Mouse (Mus musculus): ENCODE results near the gene Il10rb.
"Not testable (repeated sequence)": the region's sequence is repeated elsewhere in the genome, so short reads cannot be mapped to it uniquely, and the experiment has no call there.

Il10rb gene

GRCm38 (mm10) chr16:91416357-91416756 lies 10.4 kb downstream of the Il10rb start:
- DNase-seq (ENCODE audit: extremely low spot score, low spot score): no peak

GRCm38 (mm10) chr16:91416938-91417337 lies 11.0 kb downstream of the Il10rb start:
- no peak for DNase-seq (ENCODE audit: extremely low spot score, low spot score)

- no peak for DNase-seq (ENCODE audit: extremely low spot score, low spot score)
These were observed 12.6 kb downstream of the Il10rb start for GRCm38 (mm10) chr16:91418531-91418930.

- DNase-seq (ENCODE audit: extremely low spot score, low spot score): no peak
These were observed 19.9 kb downstream of the Il10rb start for GRCm38 (mm10) chr16:91425816-91426215.

- DNase-seq (ENCODE audit: extremely low spot score, low spot score): no peak
These were observed 20.6 kb downstream of the Il10rb start for GRCm38 (mm10) chr16:91426586-91426985.

- no peak for DNase-seq (ENCODE audit: extremely low spot score, low spot score)
These were observed 21.5 kb downstream of the Il10rb start for GRCm38 (mm10) chr16:91427461-91427860.

GRCm38 (mm10) chr16:91428259-91428865 lies 22.4 kb downstream of the Il10rb start:
- no peak for DNase-seq (ENCODE audit: extremely low spot score, low spot score)

GRCm38 (mm10) chr16:91432720-91433328 lies 26.9 kb downstream of the Il10rb start:
- DNase-seq (ENCODE audit: extremely low spot score, low spot score): no peak

- no peak for DNase-seq (ENCODE audit: extremely low spot score, low spot score)
These were observed 27.5 kb downstream of the Il10rb start for GRCm38 (mm10) chr16:91433329-91433933.

GRCm38 (mm10) chr16:91434119-91434518 lies 28.2 kb downstream of the Il10rb start:
- no peak for DNase-seq (ENCODE audit: extremely low spot score, low spot score)

- no peak for DNase-seq (ENCODE audit: extremely low spot score, low spot score)
These were observed 32.1 kb downstream of the Il10rb start for GRCm38 (mm10) chr16:91438081-91438480.

GRCm38 (mm10) chr16:91438599-91438998 lies 32.6 kb downstream of the Il10rb start:
- DNase-seq (ENCODE audit: extremely low spot score, low spot score): not testable (repeated sequence)

GRCm38 (mm10) chr16:91441366-91441765 lies 35.4 kb downstream of the Il10rb start:
- no peak for DNase-seq (ENCODE audit: extremely low spot score, low spot score)

- DNase-seq (ENCODE audit: extremely low spot score, low spot score): no peak
These were observed 35.9 kb downstream of the Il10rb start for GRCm38 (mm10) chr16:91441811-91442240.

- no peak for DNase-seq (ENCODE audit: extremely low spot score, low spot score)
These were observed 36.5 kb downstream of the Il10rb start for GRCm38 (mm10) chr16:91442446-91442845.

- no peak for DNase-seq (ENCODE audit: extremely low spot score, low spot score)
These were observed 37.2 kb downstream of the Il10rb start for GRCm38 (mm10) chr16:91443211-91443611.

GRCm38 (mm10) chr16:91444847-91445246 lies 38.9 kb downstream of the Il10rb start:
- no peak for DNase-seq (ENCODE audit: extremely low spot score, low spot score)

GRCm38 (mm10) chr16:91445566-91445965 lies 39.6 kb downstream of the Il10rb start:
- no peak for DNase-seq (ENCODE audit: extremely low spot score, low spot score)

GRCm38 (mm10) chr16:91446778-91447511 lies 41.0 kb downstream of the Il10rb start:
- DNase-seq (ENCODE audit: extremely low spot score, low spot score): no peak

- no peak for DNase-seq (ENCODE audit: extremely low spot score, low spot score)
These were observed 41.5 kb downstream of the Il10rb start for GRCm38 (mm10) chr16:91447512-91447900.

GRCm38 (mm10) chr16:91448088-91448487 lies 42.1 kb downstream of the Il10rb start:
- no peak for DNase-seq (ENCODE audit: extremely low spot score, low spot score)

GRCm38 (mm10) chr16:91448895-91449294 lies 42.9 kb downstream of the Il10rb start:
- no peak for DNase-seq (ENCODE audit: extremely low spot score, low spot score)
